Mouse (Mus musculus) inflammation-experienced regulatory T-cells, adult 6 months (primary cell): ENCODE results near the gene Gphb5. TPM values are rescaled to one million over a fixed set of nuclear protein-coding genes. Genes with fewer than 3 reads are reported as not detected.

ENCODE experiments used
- ATAC-seq: one replicate; pipeline ENCODE4 v1.8.0; 2017
- polyA plus RNA-seq, 3 experiments: library from polyadenylated mRNA; unstranded; fragments of 100-300 nt; shearing (Covaris generic); gene quantifications; one replicate each; pipeline ENCODE4 v1.2.1; 2017

Gphb5 gene
- polyA plus RNA-seq, 3 experiments from 2014 or later: not detected

- ATAC-seq: no peak
Measured at GRCm38 (mm10) chr12:75389308-75390135, 27.1 kb downstream of the Gphb5 start.

- ATAC-seq: no peak
Measured at GRCm38 (mm10) chr12:75388521-75388920, 28.1 kb downstream of the Gphb5 start.

- no peak for ATAC-seq
Measured at GRCm38 (mm10) chr12:75387846-75388245, 28.7 kb downstream of the Gphb5 start.

GRCm38 (mm10) chr12:75387156-75387555 lies 29.4 kb downstream of the Gphb5 start:
- ATAC-seq: no peak

GRCm38 (mm10) chr12:75386731-75387130 lies 29.9 kb downstream of the Gphb5 start:
- no peak for ATAC-seq

- no peak for ATAC-seq
Measured at GRCm38 (mm10) chr12:75376126-75376525, 40.5 kb downstream of the Gphb5 start.

- ATAC-seq: no peak
Measured at GRCm38 (mm10) chr12:75375060-75375459, 41.5 kb downstream of the Gphb5 start.

GRCm38 (mm10) chr12:75374437-75374836 lies 42.1 kb downstream of the Gphb5 start:
- ATAC-seq: no peak

- no peak for ATAC-seq
Measured at GRCm38 (mm10) chr12:75369418-75369851, 47.1 kb downstream of the Gphb5 start.

- ATAC-seq: no peak
Measured at GRCm38 (mm10) chr12:75368527-75368926, 48.1 kb downstream of the Gphb5 start.

GRCm38 (mm10) chr12:75367371-75367770 lies 49.2 kb downstream of the Gphb5 start:
- no peak for ATAC-seq

- no peak for ATAC-seq
Measured at GRCm38 (mm10) chr12:75365621-75366124, 50.9 kb downstream of the Gphb5 start.

- no peak for ATAC-seq
Measured at GRCm38 (mm10) chr12:75364416-75364815, 52.2 kb downstream of the Gphb5 start.

GRCm38 (mm10) chr12:75362456-75362855 lies 54.1 kb downstream of the Gphb5 start:
- ATAC-seq: no peak

Other genes starting within 250 kb of the Gphb5 start
- gene Kcnh5, start 239.4 kb downstream of the Gphb5 start, polyA plus RNA-seq: not detected
- 1 to 10 TPM in 1 of 3 experiments, under 1 TPM in 1, not detected in 1; 0.30 to 1.0 TPM for gene Rhoj, start 108.5 kb downstream of the Gphb5 start, polyA plus RNA-seq
- 1 to 10 TPM; 6.3 to 8.3 (median 7.3) TPM for gene Ppp2r5e, start 179.5 kb upstream of the Gphb5 start, polyA plus RNA-seq